Mouse (Mus musculus): ENCODE measurements around the gene Gpc6. TPM values are rescaled to one million over a fixed set of nuclear protein-coding genes. Genes with fewer than 3 reads are reported as not detected.
A peak's percentile ranks its signal among the peaks of the same experiment; 100 is the strongest.

Gene Gpc6
- polyA plus RNA-seq, 1 experiment from 2014 or later = 57.9 TPM

- Histone ChIP-seq H3K27ac (ENCODE audit: low read depth) (no peak overlapping the region), H3K9me3 (ENCODE audit: control insufficient read depth, low read length) (no peaks in the 10 kb centered on the region), H3K4me3 (ENCODE audit: low read depth, low read length) (no peak overlapping the region), H3K27me3 (replicated peaks; ENCODE audit: control insufficient read depth, insufficient read depth, low read length) (no peaks in the 10 kb centered on the region), H3K4me2 (ENCODE audit: low read length) (no peak overlapping the region), H3K4me1 (replicated peaks; ENCODE audit: control insufficient read depth, insufficient read depth, low read length) (no peaks in the 10 kb centered on the region), H3K36me3 (ENCODE audit: control insufficient read depth, insufficient read depth, low read length) (no peaks in the 10 kb centered on the region), H3K9ac (ENCODE audit: low read length) (no peak overlapping the region)
- DNase-seq (ENCODE audit: low spot score) (no peak), ATAC-seq (replicated peaks; ENCODE audit: low FRiP score, low TSS enrichment, low read depth) (no peak)
These were observed 946.2 kb downstream of the Gpc6 start for GRCm38 (mm10) chr14:117871268-117871667.

GRCm38 (mm10) chr14:117879313-117879712, 954.2 kb downstream of the Gpc6 start:
- Histone ChIP-seq H3K9ac (ENCODE audit: low read length) (no peak overlapping the region), H3K27me3 (replicated peaks; ENCODE audit: control insufficient read depth, insufficient read depth, low read length) (no peaks in the 10 kb centered on the region), H3K9me3 (ENCODE audit: control insufficient read depth, low read length) (no peaks in the 10 kb centered on the region), H3K27ac (ENCODE audit: low read depth) (no peak overlapping the region), H3K36me3 (ENCODE audit: control insufficient read depth, insufficient read depth, low read length) (no peaks in the 10 kb centered on the region), H3K4me2 (ENCODE audit: low read length) (no peak overlapping the region), H3K4me3 (ENCODE audit: low read depth, low read length) (no peak overlapping the region), H3K4me1 (replicated peaks; ENCODE audit: control insufficient read depth, insufficient read depth, low read length) (no peaks in the 10 kb centered on the region; the same call in 1 of the 2 replicates)
- ATAC-seq (replicated peaks; ENCODE audit: low FRiP score, low TSS enrichment, low read depth) (no peak), DNase-seq (ENCODE audit: low spot score) (no peak)
- 77% methylated on average over 9 of the region's 9 CpGs for WGBS

GRCm38 (mm10) chr14:117881112-117881511, 956.0 kb downstream of the Gpc6 start:
- Histone ChIP-seq H3K27me3 (replicated peaks; ENCODE audit: control insufficient read depth, insufficient read depth, low read length) (no peaks in the 10 kb centered on the region), H3K4me1 (replicated peaks; ENCODE audit: control insufficient read depth, insufficient read depth, low read length) (no peaks in the 10 kb centered on the region; the same call in 1 of the 2 replicates), H3K36me3 (ENCODE audit: control insufficient read depth, insufficient read depth, low read length) (no peaks in the 10 kb centered on the region), H3K27ac (ENCODE audit: low read depth) (no peak overlapping the region), H3K4me2 (ENCODE audit: low read length) (no peak overlapping the region), H3K9me3 (ENCODE audit: control insufficient read depth, low read length) (no peaks in the 10 kb centered on the region), H3K9ac (ENCODE audit: low read length) (no peak overlapping the region), H3K4me3 (ENCODE audit: low read depth, low read length) (no peak overlapping the region)
- WGBS = 72% methylated on average over 6 of the region's 6 CpGs
- ATAC-seq (replicated peaks; ENCODE audit: low FRiP score, low TSS enrichment, low read depth) (no peak), DNase-seq (ENCODE audit: low spot score) (no peak)

GRCm38 (mm10) chr14:117882222-117882621, 957.1 kb downstream of the Gpc6 start:
- Histone ChIP-seq H3K9ac (ENCODE audit: low read length) (no peak overlapping the region), H3K27ac (ENCODE audit: low read depth) (no peak overlapping the region), H3K4me2 (ENCODE audit: low read length) (no peak overlapping the region), H3K9me3 (ENCODE audit: control insufficient read depth, low read length) (no peaks in the 10 kb centered on the region), H3K36me3 (ENCODE audit: control insufficient read depth, insufficient read depth, low read length) (no peaks in the 10 kb centered on the region), H3K27me3 (replicated peaks; ENCODE audit: control insufficient read depth, insufficient read depth, low read length) (no peaks in the 10 kb centered on the region), H3K4me3 (ENCODE audit: low read depth, low read length) (no peak overlapping the region), H3K4me1 (replicated peaks; ENCODE audit: control insufficient read depth, insufficient read depth, low read length) (no peaks in the 10 kb centered on the region; the same call in 1 of the 2 replicates)
- WGBS = 69% methylated on average over 3 of the region's 3 CpGs
- DNase-seq (ENCODE audit: low spot score) = peak; percentile 69
- ATAC-seq (replicated peaks; ENCODE audit: low FRiP score, low TSS enrichment, low read depth) = no peak

- Histone ChIP-seq H3K4me3 (ENCODE audit: low read depth, low read length) (no peak overlapping the region), H3K9me3 (ENCODE audit: control insufficient read depth, low read length) (no peaks in the 10 kb centered on the region), H3K27ac (ENCODE audit: low read depth) (no peak overlapping the region), H3K9ac (ENCODE audit: low read length) (no peak overlapping the region), H3K36me3 (ENCODE audit: control insufficient read depth, insufficient read depth, low read length) (no peaks in the 10 kb centered on the region), H3K4me2 (ENCODE audit: low read length) (no peak overlapping the region), H3K27me3 (replicated peaks; ENCODE audit: control insufficient read depth, insufficient read depth, low read length) (no peaks in the 10 kb centered on the region), H3K4me1 (replicated peaks; ENCODE audit: control insufficient read depth, insufficient read depth, low read length) (no peaks in the 10 kb centered on the region)
- no peak for DNase-seq (ENCODE audit: low spot score)
- WGBS = 51% methylated on average over 2 of the region's 2 CpGs
- ATAC-seq (replicated peaks; ENCODE audit: low FRiP score, low TSS enrichment, low read depth) = no peak
These were observed 964.5 kb downstream of the Gpc6 start for GRCm38 (mm10) chr14:117889653-117890052.

- H3K9me3 ChIP-seq (ENCODE audit: control insufficient read depth, low read length) = no peaks in the 10 kb centered on the region
- no peak overlapping the region for H3K9ac ChIP-seq (ENCODE audit: low read length)
- no peak overlapping the region for H3K4me2 ChIP-seq (ENCODE audit: low read length)
- H3K27ac ChIP-seq (ENCODE audit: low read depth) = no peak overlapping the region
- H3K4me3 ChIP-seq (ENCODE audit: low read depth, low read length) = no peak overlapping the region
- H3K4me1 ChIP-seq (replicated peaks; ENCODE audit: control insufficient read depth, insufficient read depth, low read length) = no peaks in the 10 kb centered on the region; the same call in none of the 2 replicates
- DNase-seq (ENCODE audit: low spot score) = no peak
- no peaks in the 10 kb centered on the region for H3K36me3 ChIP-seq (ENCODE audit: control insufficient read depth, insufficient read depth, low read length)
- H3K27me3 ChIP-seq (replicated peaks; ENCODE audit: control insufficient read depth, insufficient read depth, low read length) = no peaks in the 10 kb centered on the region
- WGBS = 64% methylated on average over 7 of the region's 7 CpGs
- ATAC-seq (replicated peaks; ENCODE audit: low FRiP score, low TSS enrichment, low read depth) = no peak
These were observed 966.3 kb downstream of the Gpc6 start for GRCm38 (mm10) chr14:117891426-117891825.

GRCm38 (mm10) chr14:117892026-117892425, 966.9 kb downstream of the Gpc6 start:
- H3K27me3 ChIP-seq (replicated peaks; ENCODE audit: control insufficient read depth, insufficient read depth, low read length) = no peaks in the 10 kb centered on the region
- ATAC-seq (replicated peaks; ENCODE audit: low FRiP score, low TSS enrichment, low read depth) (no peak), DNase-seq (ENCODE audit: low spot score) (no peak)
- H3K4me1 ChIP-seq (replicated peaks; ENCODE audit: control insufficient read depth, insufficient read depth, low read length) = no peaks in the 10 kb centered on the region; the same call in none of the 2 replicates
- H3K4me2 ChIP-seq (ENCODE audit: low read length) = no peak overlapping the region
- H3K4me3 ChIP-seq (ENCODE audit: low read depth, low read length) = no peak overlapping the region
- no peak overlapping the region for H3K9ac ChIP-seq (ENCODE audit: low read length)
- 90% methylated on average over 4 of the region's 4 CpGs for WGBS
- H3K9me3 ChIP-seq (ENCODE audit: control insufficient read depth, low read length) = no peaks in the 10 kb centered on the region
- H3K27ac ChIP-seq (ENCODE audit: low read depth) = no peak overlapping the region
- no peaks in the 10 kb centered on the region for H3K36me3 ChIP-seq (ENCODE audit: control insufficient read depth, insufficient read depth, low read length)

- Histone ChIP-seq H3K9me3 (ENCODE audit: control insufficient read depth, low read length) (no peaks in the 10 kb centered on the region), H3K27ac (ENCODE audit: low read depth) (no peak overlapping the region), H3K9ac (ENCODE audit: low read length) (no peak overlapping the region), H3K4me3 (ENCODE audit: low read depth, low read length) (peak overlapping the region; percentile 2; the same call in 1 of the 2 replicates), H3K4me1 (replicated peaks; ENCODE audit: control insufficient read depth, insufficient read depth, low read length) (no peaks in the 10 kb centered on the region; the same call in none of the 2 replicates), H3K36me3 (ENCODE audit: control insufficient read depth, insufficient read depth, low read length) (no peaks in the 10 kb centered on the region), H3K4me2 (ENCODE audit: low read length) (peak overlapping the region; percentile 36), H3K27me3 (replicated peaks; ENCODE audit: control insufficient read depth, insufficient read depth, low read length) (no peaks in the 10 kb centered on the region)
- 70% methylated on average over 10 of the region's 10 CpGs for WGBS
- no peak for DNase-seq (ENCODE audit: low spot score)
- ATAC-seq (replicated peaks; ENCODE audit: low FRiP score, low TSS enrichment, low read depth) = no peak
These were observed 969.9 kb downstream of the Gpc6 start for GRCm38 (mm10) chr14:117894869-117895538.

- Histone ChIP-seq H3K4me3 (ENCODE audit: low read depth, low read length) (peak overlapping the region; percentile 2; the same call in 1 of the 2 replicates), H3K27ac (ENCODE audit: low read depth) (no peak overlapping the region; the same call in 1 of the 2 replicates), H3K9ac (ENCODE audit: low read length) (no peak overlapping the region), H3K4me1 (replicated peaks; ENCODE audit: control insufficient read depth, insufficient read depth, low read length) (no peaks in the 10 kb centered on the region; the same call in none of the 2 replicates), H3K4me2 (ENCODE audit: low read length) (peak overlapping the region; percentile 36), H3K27me3 (replicated peaks; ENCODE audit: control insufficient read depth, insufficient read depth, low read length) (no peaks in the 10 kb centered on the region), H3K9me3 (ENCODE audit: control insufficient read depth, low read length) (no peaks in the 10 kb centered on the region), H3K36me3 (ENCODE audit: control insufficient read depth, insufficient read depth, low read length) (no peaks in the 10 kb centered on the region)
- DNase-seq (ENCODE audit: low spot score) (no peak), ATAC-seq (replicated peaks; ENCODE audit: low FRiP score, low TSS enrichment, low read depth) (no peak)
- 54% methylated on average over 16 of the region's 16 CpGs for WGBS
These were observed 970.4 kb downstream of the Gpc6 start for GRCm38 (mm10) chr14:117895539-117895912.
